Comparison of ENCODE assay signal across 10 mouse cellular contexts in the genomic region with DNA sequence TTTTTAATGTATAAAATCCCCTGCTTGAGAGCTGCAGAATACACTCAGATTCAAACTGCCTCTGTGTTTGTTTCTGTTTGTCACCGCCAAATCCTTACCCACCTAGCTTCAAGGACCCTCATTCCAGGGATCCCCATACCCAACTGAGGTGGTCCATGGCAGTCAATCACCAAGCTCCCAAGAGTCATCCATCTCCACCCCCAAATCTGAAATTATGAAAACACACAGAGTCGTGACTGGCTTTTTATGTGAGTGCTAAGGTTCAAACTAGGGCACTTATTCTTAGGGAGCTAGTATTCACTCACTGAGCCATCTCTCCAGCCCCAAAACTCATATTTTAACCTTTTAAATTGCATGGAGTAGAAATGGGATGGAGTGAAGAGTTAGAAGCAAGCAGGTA. TPM values are rescaled to one million over a fixed set of nuclear protein-coding genes. Genes with fewer than 3 reads are reported as not detected.
"Had no signal": no experiment of that assay in that cellular context is flagged by ENCODE, and none has a peak within 500 bp of the region (broad histone marks: within the 10 kb centered on the region; RNA-seq: fewer than 3 reads in every experiment).

No protein-coding gene starts in this region.

RNA-seq across cellular contexts. Expression of gene Ugt1a1, which starts 13.5 kb away (rescaled TPM):
- polyA plus RNA-seq: lung, embryonic 14.5 days; lung, embryonic 16.5 days; macrophage; midbrain, embryonic 12.5 days; midbrain, embryonic 14.5 days; midbrain, embryonic 16.5 days; myocyte; neural tube, embryonic 12.5 days; neural tube, embryonic 14.5 days had no signal

RNA-seq across cellular contexts. Expression of gene Dnajb3, which starts 19.7 kb away (rescaled TPM):
- total RNA-seq: neutrophil, adult 5-6 weeks had no signal
- polyA plus RNA-seq: macrophage, myocyte had no signal

RNA-seq across cellular contexts. Expression of gene Ugt1a2, which starts 24.9 kb away (rescaled TPM):
- polyA plus RNA-seq: lung, embryonic 14.5 days; lung, embryonic 16.5 days; midbrain, embryonic 14.5 days; midbrain, embryonic 16.5 days; neural tube, embryonic 12.5 days had no signal
